Mouse (Mus musculus) forebrain, postnatal 0 days (tissue): ENCODE data around the gene Pla2g2f. TPM values are rescaled to one million over a fixed set of nuclear protein-coding genes. Genes with fewer than 3 reads are reported as not detected.

Source experiments
- ATAC-seq: fragments of 200-750 bp; cut with Nextera tagmentation; 2 replicates; pipeline ENCODE4 v1.8.0; 2017; ENCODE audit warnings: mild to moderate bottlenecking, moderate library complexity
- DNase-seq: peaks from one replicate; pipeline ENCODE4 v3.0.0-alpha.2; 2015
- H3K27ac ChIP-seq: fragments of 300-500 bp; sonication (generic); 2 replicates; pipeline ENCODE4 v1.5.1; 2014; ENCODE audit warnings: low read depth, mild to moderate bottlenecking, antibody characterized with exemption, low read length, moderate library complexity, mixed read lengths
- H3K27me3 ChIP-seq: fragments of 300-500 bp; sonication (generic); 2 replicates; pipeline ENCODE4 v1.6.1; 2014; ENCODE audit warnings: mild to moderate bottlenecking, low read length, mixed read lengths; ENCODE audit not compliant: insufficient read depth
- H3K36me3 ChIP-seq: fragments of 300-500 bp; sonication (generic); 2 replicates; pipeline ENCODE4 v1.6.1; 2014; ENCODE audit warnings: mild to moderate bottlenecking, moderate library complexity; ENCODE audit not compliant: insufficient read depth
- H3K4me1 ChIP-seq: fragments of 300-500 bp; sonication (generic); 2 replicates; pipeline ENCODE4 v1.6.1; 2014; ENCODE audit warnings: antibody characterized with exemption; ENCODE audit not compliant: insufficient read depth
- H3K4me2 ChIP-seq: fragments of 300-500 bp; sonication (generic); 2 replicates; pipeline ENCODE4 v1.6.1; 2014; ENCODE audit warnings: low read depth, mild to moderate bottlenecking, moderate library complexity
- H3K4me3 ChIP-seq: fragments of 300-500 bp; sonication (generic); 2 replicates; pipeline ENCODE4 v1.5.1; 2014; ENCODE audit warnings: low read depth, low read length, mixed read lengths
- H3K9ac ChIP-seq: fragments of 300-500 bp; sonication (generic); 2 replicates; pipeline ENCODE4 v1.6.1; 2014; ENCODE audit warnings: mild to moderate bottlenecking
- H3K9me3 ChIP-seq: fragments of 300-500 bp; sonication (generic); 2 replicates; pipeline ENCODE4 v1.6.1; 2016; ENCODE audit warnings: low read length
- CTCF ChIP-seq: sonication (generic); IDR thresholded peaks from 2 replicates; pipeline ENCODE4 v1.5.1; 2016; ENCODE audit warnings: antibody characterized with exemption, control low read depth, low read depth
- whole genome bisulfite sequencing: fragments of 180-500 bp; shearing (Covaris S2); extraction: QIAGEN DNeasy Blood & Tissue Kit; methylation state at CpG from one replicate; pipeline ENCODE4 v1.1.7; 2014; 5-methylcytosine and 5-hydroxymethylcytosine counted together
- polyA plus RNA-seq: library from polyadenylated mRNA; unstranded; fragments of >200 nt; fragmentation: Nextera tagmentation; extraction: Ambion mirVana; gene quantifications from 2 replicates; pipeline ENCODE4 v1.2.1, GENCODE M21; 2015
- total RNA-seq: library from RNA; depleted of rRNA; stranded (reverse); fragments of >200 nt; gene quantifications from 2 replicates; pipeline ENCODE4 v1.2.3, GENCODE M21; 2014

The Pla2g2f gene
- total and polyA plus RNA-seq, 2 experiments from 2014 or later: not detected

DNA sequence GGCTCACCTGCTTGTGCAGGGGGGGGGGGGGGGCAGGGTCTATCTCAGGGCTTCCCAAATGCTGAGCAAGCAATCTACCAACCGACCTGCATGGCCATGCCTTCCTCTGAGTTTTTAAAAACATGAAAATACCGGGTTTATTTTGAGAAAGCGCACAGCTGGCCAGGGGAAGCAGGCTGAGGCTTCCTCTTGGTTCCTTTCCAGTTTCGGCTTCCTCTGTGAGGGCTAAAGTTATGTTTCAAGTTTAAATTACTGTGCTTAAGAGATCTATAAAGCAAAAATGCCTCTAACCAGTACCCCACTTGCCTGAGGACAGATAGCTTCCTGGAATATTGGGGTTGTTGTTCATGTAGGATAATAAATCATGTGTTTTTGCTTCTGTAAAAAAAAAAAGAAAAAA, 28.7 kb upstream of the Pla2g2f start:
- DNase-seq (no peak), ATAC-seq (no peak)
- 67% methylated on average over 4 of the region's 4 CpGs for WGBS
- Histone ChIP-seq H3K4me2 (no peak overlapping the region), H3K4me1 (no peaks in the 10 kb centered on the region), H3K27ac (no peak overlapping the region), H3K4me3 (no peak overlapping the region), H3K36me3 (no peaks in the 10 kb centered on the region), H3K9me3 (no peaks in the 10 kb centered on the region), H3K9ac (no peak overlapping the region), H3K27me3 (no peaks in the 10 kb centered on the region)
- no peak for TF ChIP-seq CTCF

DNA sequence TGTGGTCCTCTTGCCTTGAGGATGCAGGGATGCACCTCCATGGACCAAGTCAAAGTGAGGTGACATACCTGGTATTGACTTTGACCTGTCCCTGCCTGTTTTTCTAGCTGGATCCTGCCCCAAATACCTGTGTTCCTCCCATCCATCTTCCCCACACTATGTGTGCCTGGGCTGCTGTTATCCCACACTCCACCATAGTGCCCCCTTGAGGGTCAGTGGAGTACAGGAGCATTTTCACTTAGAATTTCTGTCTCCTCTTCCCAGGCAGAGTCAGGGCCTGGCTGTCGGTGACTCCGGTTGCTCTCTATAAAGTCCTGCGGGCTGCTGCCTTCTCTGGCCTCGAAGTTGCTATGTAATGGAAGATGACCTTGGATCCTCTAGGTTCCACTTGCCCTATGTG, 28.3 kb upstream of the Pla2g2f start:
- Histone ChIP-seq H3K4me2 (no peak overlapping the region), H3K27ac (no peak overlapping the region), H3K9me3 (no peaks in the 10 kb centered on the region), H3K9ac (no peak overlapping the region), H3K27me3 (no peaks in the 10 kb centered on the region), H3K36me3 (no peaks in the 10 kb centered on the region), H3K4me1 (no peaks in the 10 kb centered on the region), H3K4me3 (no peak overlapping the region)
- DNase-seq (no peak), ATAC-seq (no peak)
- peak; percentile 22; the same call in 1 of the 2 replicates for TF ChIP-seq CTCF
- 62% methylated on average over 4 of the region's 4 CpGs for WGBS

DNA sequence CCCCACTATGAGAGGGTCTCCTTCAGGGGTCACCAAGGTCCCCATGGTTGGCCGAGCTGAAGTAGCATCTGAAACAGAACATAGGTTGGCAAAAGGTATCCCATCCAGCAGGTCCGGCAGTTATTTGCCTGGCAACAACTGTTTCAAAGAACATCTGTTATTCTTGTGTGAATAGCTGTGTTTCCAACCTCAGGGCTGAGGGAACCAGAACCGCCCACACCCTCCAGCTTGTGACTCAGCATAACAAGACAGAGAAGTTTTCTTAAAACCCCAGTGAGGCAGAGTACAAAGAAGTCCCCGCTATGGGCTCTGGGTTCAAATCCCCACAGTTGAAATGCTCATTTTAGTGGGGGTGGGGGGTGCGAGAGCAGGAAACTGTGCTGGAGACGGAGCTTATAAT, 24.7 kb upstream of the Pla2g2f start:
- 78% methylated on average over 6 of the region's 6 CpGs for WGBS
- Histone ChIP-seq H3K27ac (no peak overlapping the region), H3K4me3 (no peak overlapping the region), H3K27me3 (no peaks in the 10 kb centered on the region), H3K9me3 (no peaks in the 10 kb centered on the region), H3K36me3 (no peaks in the 10 kb centered on the region), H3K4me2 (no peak overlapping the region), H3K9ac (no peak overlapping the region), H3K4me1 (no peaks in the 10 kb centered on the region)
- ATAC-seq (no peak), DNase-seq (no peak)
- no peak for TF ChIP-seq CTCF

DNA sequence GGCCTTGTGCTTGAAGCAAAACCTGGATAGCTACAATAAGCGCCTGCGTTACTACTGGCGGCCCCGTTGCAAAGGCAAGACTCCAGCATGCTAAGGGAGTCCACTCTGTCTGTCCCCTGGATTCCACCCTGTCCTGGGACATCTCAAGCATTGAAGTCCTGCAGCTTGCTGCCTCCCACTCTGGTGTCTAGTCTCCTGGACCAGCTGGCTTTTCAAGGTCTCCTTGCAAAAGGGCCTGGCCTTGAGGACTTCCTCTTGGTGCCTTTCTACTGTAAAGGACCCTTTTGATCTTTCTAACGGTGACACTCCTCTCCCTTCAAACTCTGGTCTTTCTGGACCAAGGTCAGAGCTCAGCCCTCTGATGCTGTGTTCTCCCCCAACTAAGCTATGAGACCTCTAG, 22.9 kb upstream of the Pla2g2f start:
- no peak overlapping the region for H3K9ac ChIP-seq
- H3K4me1 ChIP-seq: no peaks in the 10 kb centered on the region
- H3K27me3 ChIP-seq: no peaks in the 10 kb centered on the region
- H3K27ac ChIP-seq: no peak overlapping the region
- no peak for DNase-seq
- H3K4me3 ChIP-seq: no peak overlapping the region
- H3K4me2 ChIP-seq: no peak overlapping the region
- no peaks in the 10 kb centered on the region for H3K36me3 ChIP-seq
- no peak for ATAC-seq
- no peak for TF ChIP-seq CTCF
- WGBS: 94% methylated on average over 5 of the region's 5 CpGs
- H3K9me3 ChIP-seq: no peaks in the 10 kb centered on the region

DNA sequence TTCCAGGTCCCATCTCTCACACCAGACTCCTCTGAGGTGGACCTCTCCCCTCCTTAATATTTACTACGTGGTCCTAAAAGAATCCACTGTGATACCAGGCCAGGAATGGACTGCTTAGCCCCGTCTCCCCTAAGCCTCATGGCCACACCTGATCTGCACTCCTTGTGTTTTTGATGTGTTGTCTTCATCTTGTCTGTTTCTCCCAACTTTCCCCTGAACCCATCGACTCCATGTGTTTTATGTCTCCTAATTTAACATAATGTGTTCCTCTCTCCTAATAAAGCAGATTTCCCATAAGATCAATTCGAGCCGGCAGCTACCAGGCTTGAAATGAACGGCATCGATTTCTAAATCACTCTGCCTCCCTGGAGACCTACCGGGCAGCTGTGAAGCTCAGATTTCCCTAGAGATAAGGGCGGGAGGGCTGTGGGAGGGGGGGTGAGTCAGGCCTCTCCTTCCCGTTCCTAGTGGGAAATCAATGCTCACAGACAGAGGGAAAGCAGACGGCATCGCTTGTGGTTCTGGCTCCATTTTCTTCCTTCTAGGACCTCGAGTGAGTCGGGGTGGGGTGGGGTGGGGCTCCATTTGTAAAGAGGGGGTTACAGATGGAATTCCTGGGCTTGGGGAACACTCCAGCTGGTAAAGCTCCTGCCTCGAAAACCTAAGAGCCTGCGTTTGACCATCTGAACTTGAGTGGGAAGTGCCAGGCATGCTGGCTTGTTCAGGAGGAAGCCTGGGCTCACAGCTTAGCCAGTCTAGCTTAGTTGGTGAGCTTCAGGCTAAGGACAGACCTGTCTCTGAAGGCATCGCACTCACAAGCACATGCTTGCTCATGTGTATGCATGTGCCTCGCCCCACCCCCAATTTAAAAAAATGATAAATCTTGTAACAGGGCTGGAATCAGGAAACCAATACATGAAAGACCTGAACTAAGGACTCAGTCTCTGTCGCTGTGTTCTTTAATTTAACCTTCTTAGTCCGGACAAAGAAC, 20.3 kb upstream of the Pla2g2f start:
- 44% methylated on average over 20 of the region's 20 CpGs for WGBS
- H3K9me3 ChIP-seq: no peaks in the 10 kb centered on the region
- DNase-seq (peak; percentile 45), ATAC-seq (peak; percentile 48)
- no peak overlapping the region for H3K4me2 ChIP-seq
- H3K9ac ChIP-seq: no peak overlapping the region
- no peaks in the 10 kb centered on the region for H3K27me3 ChIP-seq
- H3K27ac ChIP-seq: no peak overlapping the region
- no peak overlapping the region for H3K4me3 ChIP-seq
- TF ChIP-seq CTCF: no peak
- H3K36me3 ChIP-seq: no peaks in the 10 kb centered on the region
- no peaks in the 10 kb centered on the region for H3K4me1 ChIP-seq

DNA sequence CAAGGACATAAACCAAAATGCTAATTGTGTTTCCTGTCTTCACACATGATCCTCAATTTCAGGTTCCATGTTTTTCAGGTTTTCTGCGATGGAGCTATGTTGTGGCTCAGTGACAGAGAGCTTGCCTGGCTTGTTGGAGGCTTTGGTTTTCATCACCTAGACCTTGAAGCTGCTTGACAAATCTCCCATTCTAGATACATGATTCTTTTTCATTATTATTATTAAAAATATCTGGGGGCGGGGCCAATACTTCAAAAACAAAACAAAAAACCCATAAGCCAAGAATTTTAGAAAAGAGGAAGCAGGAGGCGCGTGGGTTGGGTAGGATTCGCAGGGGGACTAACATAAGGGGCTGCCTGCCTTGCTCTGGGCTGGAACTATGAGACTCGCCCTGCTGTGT, 18.0 kb upstream of the Pla2g2f start, which contains the start of gene Pla2g2d:
Gene Pla2g2d (plus strand): TSS at position 301 of the 400 bp plus-strand sequence.
- no peak for ATAC-seq
- H3K4me3 ChIP-seq: no peak within 1 kb of the TSS
- H3K27me3 ChIP-seq: no peaks in the 10 kb centered on the region
- WGBS: 88% methylated on average over 6 of the region's 6 CpGs
- no peaks in the 10 kb centered on the region for H3K9me3 ChIP-seq
- H3K9ac ChIP-seq: no peak within 1 kb of the TSS
- no peak for TF ChIP-seq CTCF
- no peak within 1 kb of the TSS for H3K27ac ChIP-seq
- H3K4me2 ChIP-seq: no peak within 1 kb of the TSS
- no peaks in the 10 kb centered on the region for H3K36me3 ChIP-seq
- H3K4me1 ChIP-seq: no peaks in the 10 kb centered on the region
- DNase-seq: no peak

DNA sequence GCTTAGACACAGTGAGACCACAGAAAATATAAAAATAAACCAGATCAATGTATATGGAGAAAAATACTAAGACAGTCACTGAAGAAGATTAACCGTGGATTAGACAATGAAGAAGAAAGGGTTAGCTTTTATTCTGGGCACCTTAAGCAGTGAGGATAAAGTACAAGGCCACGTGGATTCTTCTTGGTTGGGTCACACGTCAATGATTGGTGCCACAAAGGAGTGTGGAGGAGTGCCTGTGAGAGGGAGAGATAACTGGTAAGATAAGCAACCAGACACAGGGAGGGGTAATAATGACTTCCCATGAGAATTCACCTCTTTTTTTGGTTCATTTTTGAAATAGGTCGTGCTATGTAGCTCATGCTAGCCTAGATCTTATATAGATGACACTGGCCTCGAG, 15.0 kb upstream of the Pla2g2f start:
- 77% methylated on average over 5 of the region's 5 CpGs for WGBS
- H3K4me2 ChIP-seq: no peak overlapping the region
- TF ChIP-seq CTCF: no peak
- H3K27ac ChIP-seq: no peak overlapping the region
- DNase-seq: no peak
- no peak for ATAC-seq
- no peaks in the 10 kb centered on the region for H3K4me1 ChIP-seq
- H3K9ac ChIP-seq: no peak overlapping the region
- no peaks in the 10 kb centered on the region for H3K27me3 ChIP-seq
- no peaks in the 10 kb centered on the region for H3K9me3 ChIP-seq
- H3K4me3 ChIP-seq: no peak overlapping the region
- H3K36me3 ChIP-seq: no peaks in the 10 kb centered on the region
